Mouse (Mus musculus) lung, embryonic 14.5 days (tissue): ENCODE results near the gene Sptb. TPM values are rescaled to one million over a fixed set of nuclear protein-coding genes. Genes with fewer than 3 reads are reported as not detected.

ENCODE experiments used
- ATAC-seq: fragments of 200-750 bp; cut with Nextera tagmentation; 2 replicates; pipeline ENCODE4 v1.8.0; 2017; ENCODE audit warnings: mild to moderate bottlenecking, moderate TSS enrichment, moderate library complexity; ENCODE audit not compliant: insufficient read depth
- DNase-seq: peaks from one replicate; pipeline ENCODE4 v3.0.0-alpha.2; 2015
- H3K27ac ChIP-seq: fragments of 300-500 bp; sonication (generic); 2 replicates; pipeline ENCODE4 v1.5.1; 2014; ENCODE audit warnings: low read depth, mild to moderate bottlenecking, moderate library complexity
- H3K27me3 ChIP-seq: fragments of 300-500 bp; sonication (generic); 2 replicates; pipeline ENCODE4 v1.6.1; 2014; ENCODE audit warnings: low read length, control low read depth; ENCODE audit not compliant: insufficient read depth
- H3K36me3 ChIP-seq: fragments of 300-500 bp; sonication (generic); 2 replicates; pipeline ENCODE4 v1.6.1; 2014; ENCODE audit warnings: control low read depth; ENCODE audit not compliant: insufficient read depth
- H3K4me1 ChIP-seq: fragments of 300-500 bp; sonication (generic); 2 replicates; pipeline ENCODE4 v1.6.1; 2014; ENCODE audit warnings: antibody characterized with exemption, control low read depth; ENCODE audit not compliant: insufficient read depth
- H3K4me2 ChIP-seq: fragments of 300-500 bp; sonication (generic); 2 replicates; pipeline ENCODE4 v1.6.1; 2014; ENCODE audit warnings: mild to moderate bottlenecking
- H3K4me3 ChIP-seq: fragments of 300-500 bp; sonication (generic); 2 replicates; pipeline ENCODE4 v1.5.1; 2014; ENCODE audit warnings: low read depth, low read length
- H3K9ac ChIP-seq: fragments of 300-500 bp; sonication (generic); 2 replicates; pipeline ENCODE4 v1.6.1; 2014
- H3K9me3 ChIP-seq: fragments of 300-500 bp; sonication (generic); 2 replicates; pipeline ENCODE4 v1.6.1; 2016; ENCODE audit warnings: low read depth, low read length, control low read depth
- CTCF ChIP-seq: IDR thresholded peaks from 2 replicates; pipeline ENCODE4 v1.5.1; 2016; ENCODE audit warnings: antibody characterized with exemption, low read depth
- WGBS: fragments of 180-500 bp; shearing (Covaris S2); extraction: QIAGEN DNeasy Blood & Tissue Kit; methylation state at CpG from one replicate; pipeline ENCODE4 v1.1.7; 2014; 5-methylcytosine and 5-hydroxymethylcytosine counted together
- polyA plus RNA-seq: library from polyadenylated mRNA; unstranded; fragments of >200 nt; fragmentation: Nextera tagmentation; extraction: Ambion mirVana; gene quantifications from 2 replicates; pipeline ENCODE4 v1.2.1, GENCODE M21; 2014

Gene Sptb
- polyA plus RNA-seq, 1 experiment from 2014 or later = 1.2 TPM

DNA sequence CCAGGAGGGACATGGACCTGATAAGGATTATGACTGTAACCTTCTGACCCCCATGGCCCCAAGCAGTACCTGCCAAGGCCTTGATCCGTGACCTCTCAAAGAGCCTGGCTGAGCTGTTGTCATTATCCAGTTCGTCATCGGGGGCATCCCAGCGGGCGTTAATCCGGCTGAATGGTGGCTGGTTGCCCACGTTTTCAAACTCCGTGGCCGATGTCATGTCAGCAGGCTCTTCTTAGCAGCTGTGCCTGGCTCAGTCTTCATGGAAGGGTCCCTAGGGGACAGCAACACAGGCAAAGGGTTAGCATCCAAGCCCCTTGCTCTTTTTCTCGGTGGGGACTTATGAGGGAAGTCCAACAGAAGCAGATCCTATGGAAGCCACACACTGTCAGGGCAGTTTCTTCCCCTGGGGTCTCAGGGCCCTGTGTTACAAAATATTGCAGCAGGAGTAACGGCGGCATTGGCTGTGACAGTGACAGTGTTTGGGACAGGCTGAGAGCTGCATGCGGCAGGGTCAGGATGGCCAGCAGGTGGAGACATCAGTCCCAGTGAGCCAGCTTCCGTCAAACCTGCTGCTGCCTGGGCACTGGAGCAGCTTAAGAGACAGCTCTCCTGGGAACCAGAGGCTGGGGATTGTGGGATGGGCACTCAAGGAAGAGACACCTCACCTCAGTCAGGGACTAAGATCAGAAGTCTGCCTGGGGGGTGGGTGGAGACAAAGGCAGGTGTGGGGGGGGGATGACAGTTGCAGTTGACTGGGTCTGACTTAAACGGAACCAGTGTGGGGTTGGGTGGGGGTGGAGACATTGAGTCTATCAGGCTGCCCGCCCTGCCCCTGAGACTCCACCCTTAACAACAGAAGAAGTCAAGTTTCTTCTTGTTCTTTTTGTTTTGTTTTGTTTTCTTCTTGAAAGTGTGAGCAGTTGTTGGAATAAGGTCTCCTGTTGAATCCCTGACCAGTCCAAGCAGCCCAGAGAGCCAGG is 60.3 kb downstream of the Sptb start:
- Histone ChIP-seq H3K27me3 (no peaks in the 10 kb centered on the region), H3K27ac (no peak overlapping the region), H3K9ac (no peak overlapping the region), H3K4me3 (no peak overlapping the region), H3K36me3 (no peaks in the 10 kb centered on the region), H3K4me1 (no peaks in the 10 kb centered on the region), H3K4me2 (no peak overlapping the region), H3K9me3 (no peaks in the 10 kb centered on the region)
- peak; percentile 91 for TF ChIP-seq CTCF
- DNase-seq = peak; percentile 77
- ATAC-seq = peak; percentile 70; the same call in 1 of the 2 replicates
- WGBS = 54% methylated on average over 16 of the region's 16 CpGs

GRCm38 (mm10) chr12:76645222-76646110 is 64.9 kb downstream of the Sptb start:
- Histone ChIP-seq H3K36me3 (no peaks in the 10 kb centered on the region), H3K4me3 (no peak overlapping the region), H3K9ac (no peak overlapping the region; the same call in 1 of the 2 replicates), H3K4me2 (peak overlapping the region; percentile 32), H3K27me3 (no peaks in the 10 kb centered on the region), H3K9me3 (no peaks in the 10 kb centered on the region), H3K27ac (no peak overlapping the region), H3K4me1 (no peaks in the 10 kb centered on the region)
- ATAC-seq = peak; percentile 69
- 32% methylated on average over 23 of the region's 23 CpGs for WGBS
- DNase-seq = peak; percentile 70
- TF ChIP-seq CTCF = no peak

GRCm38 (mm10) chr12:76643679-76644078 is 66.7 kb downstream of the Sptb start:
- TF ChIP-seq CTCF = no peak
- Histone ChIP-seq H3K9ac (no peak overlapping the region), H3K4me1 (no peaks in the 10 kb centered on the region), H3K9me3 (no peaks in the 10 kb centered on the region), H3K36me3 (no peaks in the 10 kb centered on the region), H3K4me2 (no peak overlapping the region), H3K4me3 (no peak overlapping the region), H3K27me3 (no peaks in the 10 kb centered on the region), H3K27ac (no peak overlapping the region)
- WGBS = 50% methylated on average over 8 of the region's 8 CpGs
- no peak for DNase-seq
- no peak for ATAC-seq

DNA sequence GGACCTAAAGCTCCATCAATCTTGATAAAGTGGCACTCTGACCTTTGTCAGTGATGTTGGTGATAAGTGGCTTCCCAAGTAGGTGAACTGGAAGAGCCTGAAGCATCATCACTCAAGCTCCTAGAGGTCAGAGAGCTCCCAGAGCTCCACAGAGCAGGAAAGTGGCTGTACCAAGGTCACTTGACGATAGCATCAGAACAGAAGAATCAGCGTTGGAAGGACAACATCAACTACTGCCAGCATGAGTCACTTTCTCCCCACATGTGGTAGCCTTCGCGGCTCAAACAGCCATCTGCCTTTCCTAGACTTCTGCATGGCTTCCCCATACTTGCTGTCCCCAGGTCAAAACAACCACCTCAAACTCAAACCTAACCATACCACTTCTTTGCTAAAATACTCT is 67.7 kb downstream of the Sptb start:
- H3K9ac ChIP-seq = no peak overlapping the region
- H3K27ac ChIP-seq = no peak overlapping the region
- ATAC-seq (no peak), DNase-seq (no peak)
- no peaks in the 10 kb centered on the region for H3K9me3 ChIP-seq
- H3K4me1 ChIP-seq = no peaks in the 10 kb centered on the region
- no peak overlapping the region for H3K4me2 ChIP-seq
- H3K4me3 ChIP-seq = no peak overlapping the region
- TF ChIP-seq CTCF = no peak
- no peaks in the 10 kb centered on the region for H3K27me3 ChIP-seq
- H3K36me3 ChIP-seq = no peaks in the 10 kb centered on the region
- 44% methylated on average over 4 of the region's 4 CpGs for WGBS

DNA sequence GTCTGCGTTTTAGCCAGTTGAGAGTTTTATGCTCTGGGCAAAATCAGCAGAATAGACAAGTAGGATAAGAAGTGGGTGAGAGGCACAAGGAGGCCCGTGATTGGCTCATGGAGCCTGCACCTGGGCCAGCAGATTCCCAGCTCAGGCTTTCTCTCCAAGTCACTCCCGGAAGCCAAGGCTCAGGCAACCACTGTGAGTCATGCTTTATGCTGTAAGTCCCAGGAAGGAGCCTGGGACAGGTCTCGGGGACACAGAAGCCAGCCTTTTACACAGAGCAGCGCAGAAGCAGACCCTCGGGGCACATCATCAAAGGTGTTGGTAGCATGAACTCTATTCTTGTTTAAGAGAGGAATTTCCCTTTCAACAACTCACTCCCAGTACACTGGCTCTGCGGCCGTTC is 69.7 kb downstream of the Sptb start:
- Histone ChIP-seq H3K4me3 (no peak overlapping the region), H3K27me3 (no peaks in the 10 kb centered on the region), H3K9me3 (no peaks in the 10 kb centered on the region), H3K9ac (no peak overlapping the region), H3K27ac (no peak overlapping the region), H3K36me3 (no peaks in the 10 kb centered on the region), H3K4me2 (no peak overlapping the region), H3K4me1 (no peaks in the 10 kb centered on the region)
- TF ChIP-seq CTCF = no peak
- DNase-seq (peak; percentile 17), ATAC-seq (no peak)
- 46% methylated on average over 8 of the region's 8 CpGs for WGBS

DNA sequence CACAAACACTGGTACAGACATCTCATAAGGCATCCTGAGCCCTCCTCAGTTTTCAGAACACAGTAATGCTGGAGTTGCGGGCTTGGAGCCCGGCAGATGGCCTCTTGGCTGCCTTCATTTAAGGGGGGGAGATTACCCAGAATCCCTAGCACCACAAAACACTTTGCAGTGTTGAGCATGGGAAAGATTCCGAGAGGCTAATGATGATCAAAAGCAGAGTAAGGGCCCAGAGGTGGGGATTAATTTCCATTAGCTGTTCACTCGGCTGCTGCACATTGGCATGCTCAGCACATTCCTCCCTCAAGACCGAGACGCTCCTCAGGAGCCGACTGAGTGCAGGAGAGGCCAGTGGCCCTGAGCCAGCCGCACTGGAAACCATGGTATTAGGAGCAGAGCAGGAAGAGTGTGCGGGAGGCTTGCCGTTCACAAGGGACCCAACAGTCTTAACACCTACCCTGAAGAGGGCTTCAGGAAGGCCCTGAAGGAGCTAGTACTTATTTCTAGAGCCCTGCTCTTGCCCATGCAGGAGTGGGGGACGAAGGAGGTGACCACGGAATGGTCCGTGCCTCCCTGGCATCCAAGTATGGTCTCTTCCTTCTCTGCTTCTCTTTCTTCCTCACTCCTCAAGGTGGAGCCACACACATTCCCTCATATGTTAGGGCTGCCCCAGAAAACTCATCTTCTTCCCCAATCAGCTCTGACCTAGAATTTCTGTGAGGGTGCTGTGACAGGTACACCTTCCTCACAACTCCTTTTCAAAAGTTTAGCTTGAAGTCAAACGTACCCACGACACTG is 75.3 kb downstream of the Sptb start:
- no peak overlapping the region for H3K9ac ChIP-seq
- peak overlapping the region; percentile 24; the same call in 1 of the 2 replicates for H3K27ac ChIP-seq
- H3K4me2 ChIP-seq = peak overlapping the region; percentile 35; the same call in 1 of the 2 replicates
- no peaks in the 10 kb centered on the region for H3K9me3 ChIP-seq
- no peaks in the 10 kb centered on the region for H3K27me3 ChIP-seq
- ATAC-seq (peak; percentile 65; the same call in 1 of the 2 replicates), DNase-seq (peak; percentile 52)
- 0 out of 2 replicates have a peak, but pooled peaks cover 4% of the 10 kb centered on the region for H3K4me1 ChIP-seq
- WGBS = 41% methylated on average over 15 of the region's 15 CpGs
- no peak for TF ChIP-seq CTCF
- no peaks in the 10 kb centered on the region for H3K36me3 ChIP-seq
- H3K4me3 ChIP-seq = no peak overlapping the region
